Mouse (Mus musculus): ENCODE data around the gene Mettl24.

GRCm38 (mm10) chr10:40805221-40805620 is 122.1 kb downstream of the Mettl24 start:
- no peak for TF ChIP-seq CTCF (IDR thresholded peaks at IDR 0.05)
- no peak for TF ChIP-seq EP300 (IDR thresholded peaks at IDR 0.05)
